Mouse (Mus musculus): ENCODE results near the gene Zfp354a. TPM values are rescaled to one million over a fixed set of nuclear protein-coding genes. Genes with fewer than 3 reads are reported as not detected.
"Not testable (repeated sequence)": the region's sequence is repeated elsewhere in the genome, so short reads cannot be mapped to it uniquely, and the experiment has no call there.

Gene Zfp354a
- 10 to 100 TPM; 11.1 to 11.2 TPM for total RNA-seq (2021)

GRCm38 (mm10) chr11:51059151-51059571 is at the start of gene Zfp354a:
TSS of gene Zfp354a (plus strand) at chr11:51059257.
- intact Hi-C loops (cut with DNase I): no loop called here
- DNase-seq: peak; percentile 80

DNA sequence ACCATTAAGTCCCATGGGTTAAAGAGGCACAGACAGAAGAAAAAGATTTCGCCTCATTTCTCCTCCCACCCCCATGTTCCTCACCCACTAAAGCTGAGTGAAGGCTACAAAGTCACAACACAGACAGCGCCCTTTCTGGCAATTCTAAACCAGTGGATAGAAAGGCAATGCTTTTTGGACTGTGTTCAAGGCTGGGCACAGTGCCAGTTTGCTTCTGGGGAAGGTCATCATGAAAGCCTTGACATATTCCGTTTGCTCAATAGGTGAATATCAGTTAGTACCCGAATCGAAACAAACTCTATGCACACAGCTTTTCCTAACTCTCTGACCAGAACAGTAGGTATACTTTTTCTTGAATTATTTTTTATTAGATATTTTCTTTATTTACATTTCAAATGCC is 47.2 kb upstream of the Zfp354a start:
- DNase-seq: peak; percentile 75
- intact Hi-C loops (cut with DNase I): no loop called here

GRCm38 (mm10) chr11:51013936-51014335 is 45.1 kb upstream of the Zfp354a start, which contains the start of gene Olfr54:
TSS of gene Olfr54 (plus strand) at chr11:51014236.
- DNase-seq: no peak
- intact Hi-C loops (cut with DNase I): no loop called here

- intact Hi-C loops (cut with DNase I): no loop called here
- no peak for DNase-seq
Measured at GRCm38 (mm10) chr11:51016341-51016740, 42.7 kb upstream of the Zfp354a start.

- intact Hi-C loops (cut with DNase I); DNase-seq: not testable (repeated sequence)
Measured at GRCm38 (mm10) chr11:51026811-51027210, 32.2 kb upstream of the Zfp354a start.

GRCm38 (mm10) chr11:51029381-51029780 is 29.7 kb upstream of the Zfp354a start:
- intact Hi-C loops (cut with DNase I); DNase-seq: not testable (repeated sequence)

GRCm38 (mm10) chr11:51030225-51030624 is 28.8 kb upstream of the Zfp354a start:
- intact Hi-C loops (cut with DNase I): loop anchor here (5.0 kb wide), 1 partner anchor 88 kb away; the partner anchor contains the start of gene 4933414I15Rik

DNA sequence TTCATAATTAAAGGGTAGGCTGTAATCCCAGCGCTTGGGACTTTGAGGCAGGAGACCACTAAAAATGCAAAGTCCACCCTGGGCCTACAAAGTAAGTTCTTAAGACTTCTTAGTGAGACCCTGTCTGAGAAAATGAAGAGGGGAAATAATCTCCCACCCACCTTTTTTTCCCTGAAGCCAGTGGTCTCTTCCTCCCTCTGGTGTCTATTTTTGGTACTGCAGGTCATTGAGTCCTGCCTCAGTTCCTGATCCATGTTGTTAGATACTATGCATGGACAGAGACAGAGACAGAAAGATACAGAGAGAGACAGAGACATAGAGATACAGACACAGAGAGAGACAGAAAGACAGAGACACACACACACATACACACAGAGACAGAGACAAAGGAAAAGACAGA is 26.2 kb upstream of the Zfp354a start:
- DNase-seq: peak; percentile 5
- intact Hi-C loops (cut with DNase I): loop anchor here (5.0 kb wide), 1 partner anchor 91 kb away; the partner anchor contains the start of gene 4933414I15Rik

More at GRCm38 (mm10) chr11:51030225-51030624, 28.8 kb upstream of the Zfp354a start:
- no peak for DNase-seq

DNA sequence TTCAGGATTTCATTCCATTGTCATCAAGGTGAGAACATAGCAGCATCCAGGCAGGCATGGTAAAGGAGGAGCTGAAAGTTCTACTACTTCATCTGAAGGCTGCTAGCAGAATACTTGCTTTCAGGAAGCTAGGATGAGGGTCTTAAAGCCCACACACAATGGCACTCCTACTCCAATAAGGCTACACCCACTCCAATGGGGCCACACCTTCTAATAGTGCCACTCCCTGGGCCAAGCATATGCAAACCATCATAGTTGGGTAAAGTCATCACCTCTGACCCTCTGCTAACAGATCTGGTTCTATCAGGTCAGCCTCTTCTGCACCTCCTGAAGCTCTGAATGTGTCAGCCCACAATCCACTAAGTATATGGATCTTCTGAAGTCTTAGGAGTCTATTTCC is 24.9 kb upstream of the Zfp354a start:
- intact Hi-C loops (cut with DNase I): loop anchor here (5.0 kb wide), 1 partner anchor 92 kb away; the partner anchor contains the start of gene 4933414I15Rik

DNA sequence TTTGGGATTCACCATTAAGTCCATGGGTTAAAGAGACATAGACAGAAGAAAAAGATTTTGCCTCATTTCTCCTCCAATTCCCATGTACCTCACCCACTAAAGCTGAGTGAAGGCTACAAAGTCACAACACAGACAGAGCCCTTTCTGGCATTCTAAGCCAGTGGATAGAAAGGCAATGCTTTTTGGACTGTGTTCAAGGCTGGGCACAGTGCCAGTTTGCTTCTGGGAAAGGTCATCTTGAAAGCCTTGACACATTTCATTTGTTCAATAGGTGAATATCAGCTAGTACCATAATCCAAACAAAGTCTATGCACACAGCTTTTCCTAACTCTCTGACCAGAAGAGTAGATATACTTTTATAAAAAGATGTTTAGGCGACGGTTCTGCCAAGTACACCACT is 23.1 kb upstream of the Zfp354a start:
- DNase-seq: peak; percentile 57
- intact Hi-C loops (cut with DNase I): no loop called here

More for the DNA sequence above, 24.9 kb upstream of the Zfp354a start:
- not testable (repeated sequence) for DNase-seq

DNA sequence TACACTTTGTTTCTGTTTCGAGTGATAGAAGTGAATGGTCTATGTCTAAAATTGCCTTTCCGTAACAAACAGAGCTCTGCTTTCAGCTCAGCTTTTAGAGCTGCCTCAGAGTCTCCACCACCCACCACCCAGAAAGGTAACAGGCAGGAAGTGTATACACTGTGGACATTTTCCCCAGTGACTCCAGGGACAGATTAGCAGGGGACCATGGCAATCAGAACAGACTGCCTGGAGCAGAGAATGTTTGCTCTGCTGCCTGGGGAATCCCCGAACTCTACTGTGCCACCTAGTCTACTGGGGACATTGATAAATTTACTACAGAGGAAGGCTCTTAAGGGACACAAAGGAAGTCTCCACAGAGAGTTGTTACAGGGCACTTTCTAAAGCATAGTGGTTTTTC is 14.3 kb upstream of the Zfp354a start:
- intact Hi-C loops (cut with DNase I); DNase-seq: not testable (repeated sequence)

DNA sequence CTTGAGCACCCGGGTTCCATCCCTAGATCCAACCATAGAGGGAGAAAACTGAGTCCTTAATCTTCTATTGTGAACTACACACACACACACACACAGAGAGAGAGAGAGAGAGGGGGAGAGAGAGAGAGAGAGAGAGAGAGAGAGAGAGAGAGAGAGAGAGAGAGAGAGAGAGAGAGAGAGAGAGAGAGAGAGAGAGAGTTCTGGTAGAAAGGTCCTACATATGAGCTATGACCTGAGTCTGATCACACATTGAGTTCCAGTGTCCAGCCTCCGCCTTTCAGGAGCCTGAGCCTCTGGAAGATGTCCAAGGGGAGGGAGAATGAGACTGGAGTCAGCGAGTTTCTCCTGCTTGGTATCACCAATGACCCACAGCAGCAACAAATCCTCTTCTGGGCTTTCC is 11.2 kb upstream of the Zfp354a start, which contains the start of gene Olfr1375:
Gene Olfr1375 (plus strand): TSS at position 301 of the 400 bp plus-strand sequence.
- intact Hi-C loops (cut with DNase I); DNase-seq: not testable (repeated sequence)

DNA sequence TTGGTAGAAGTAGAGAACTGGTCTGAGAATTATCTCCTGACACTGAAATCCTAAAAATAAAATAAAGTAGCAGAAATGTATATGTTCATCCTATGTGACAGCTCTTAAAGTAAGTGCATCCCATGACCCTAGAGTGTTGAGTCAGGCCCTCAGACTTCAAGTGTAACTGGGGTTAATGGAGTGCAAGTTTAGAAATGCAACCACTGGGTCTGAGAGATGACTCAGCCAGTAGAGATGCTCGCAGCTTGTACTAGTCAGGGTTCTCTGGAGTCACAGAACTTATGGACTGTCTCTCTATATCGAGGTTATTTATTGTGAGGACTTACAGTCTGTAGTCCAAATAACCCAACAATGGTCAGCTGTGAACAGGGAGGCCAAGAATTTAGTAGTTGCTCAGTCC is 7.4 kb upstream of the Zfp354a start:
- intact Hi-C loops (cut with DNase I): loop anchor here (5.0 kb wide), 1 partner anchor 109 kb away; the partner anchor contains the start of gene 4933414I15Rik

GRCm38 (mm10) chr11:51053230-51053629 is 5.8 kb upstream of the Zfp354a start:
- intact Hi-C loops (cut with DNase I): loop anchor here (5.0 kb wide), 1 partner anchor 111 kb away; the partner anchor contains the start of gene 4933414I15Rik
- DNase-seq: no peak

More for the DNA sequence above, 7.4 kb upstream of the Zfp354a start:
- DNase-seq: no peak

GRCm38 (mm10) chr11:51059640-51060039 is 583 bp downstream of the Zfp354a start:
- intact Hi-C loops (cut with DNase I): loop anchor here (10.0 kb wide), 1 partner anchor 195 kb away; no protein-coding TSS in a partner anchor
- DNase-seq: no peak

GRCm38 (mm10) chr11:51060981-51061380 is 1.9 kb downstream of the Zfp354a start:
- intact Hi-C loops (cut with DNase I): loop anchor here (10.0 kb wide), 1 partner anchor 194 kb away; no protein-coding TSS in a partner anchor
- no peak for DNase-seq

DNA sequence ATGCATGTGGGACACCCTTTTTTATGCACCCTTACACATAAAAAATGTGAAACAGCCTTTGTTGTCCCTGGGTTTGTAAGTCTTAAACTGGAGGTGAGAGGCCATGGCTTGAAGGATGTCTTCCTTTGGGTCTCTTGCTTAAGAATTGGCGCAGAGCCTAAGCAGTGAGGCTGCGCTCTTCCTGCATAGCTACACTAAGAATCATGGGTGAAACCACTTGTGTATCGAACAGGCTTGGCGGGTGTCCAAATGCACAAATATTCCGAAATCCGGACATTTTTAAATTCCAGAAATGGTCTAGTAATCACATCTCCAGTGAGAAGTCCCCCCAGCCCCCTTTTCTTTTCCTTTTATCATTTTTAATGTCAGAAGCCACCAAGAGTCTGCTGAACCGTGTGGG is 4.2 kb downstream of the Zfp354a start:
- no peak for DNase-seq
- intact Hi-C loops (cut with DNase I): loop anchor here (10.0 kb wide), 1 partner anchor 192 kb away; no protein-coding TSS in a partner anchor

- intact Hi-C loops (cut with DNase I): loop anchor here (10.0 kb wide), 1 partner anchor 191 kb away; no protein-coding TSS in a partner anchor
- no peak for DNase-seq
Measured at GRCm38 (mm10) chr11:51063841-51064240, 4.8 kb downstream of the Zfp354a start.

DNA sequence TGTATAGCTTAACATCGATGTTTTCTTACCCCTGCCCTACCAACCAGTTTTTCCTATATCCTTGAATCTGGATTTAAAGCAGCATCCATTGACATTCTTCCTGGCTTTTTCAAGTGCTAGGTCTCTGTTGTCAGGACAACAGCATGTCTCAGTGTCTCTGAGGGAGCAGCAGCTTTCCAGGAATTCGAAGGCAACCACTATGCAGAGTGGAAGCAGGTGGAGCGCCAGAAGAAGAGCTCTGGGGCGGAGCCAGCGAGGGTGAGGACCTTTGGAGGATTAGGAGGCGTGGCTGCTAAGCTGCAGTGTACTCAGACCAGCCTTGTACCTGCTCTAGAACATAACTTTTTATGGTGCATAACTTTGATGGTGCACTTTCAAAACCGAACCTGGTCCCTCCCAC is 25.5 kb downstream of the Zfp354a start:
- intact Hi-C loops (cut with DNase I): no loop called here
- DNase-seq: no peak

- intact Hi-C loops (cut with DNase I): no loop called here
- no peak for DNase-seq
Measured at GRCm38 (mm10) chr11:51085269-51085668, 26.2 kb downstream of the Zfp354a start.

DNA sequence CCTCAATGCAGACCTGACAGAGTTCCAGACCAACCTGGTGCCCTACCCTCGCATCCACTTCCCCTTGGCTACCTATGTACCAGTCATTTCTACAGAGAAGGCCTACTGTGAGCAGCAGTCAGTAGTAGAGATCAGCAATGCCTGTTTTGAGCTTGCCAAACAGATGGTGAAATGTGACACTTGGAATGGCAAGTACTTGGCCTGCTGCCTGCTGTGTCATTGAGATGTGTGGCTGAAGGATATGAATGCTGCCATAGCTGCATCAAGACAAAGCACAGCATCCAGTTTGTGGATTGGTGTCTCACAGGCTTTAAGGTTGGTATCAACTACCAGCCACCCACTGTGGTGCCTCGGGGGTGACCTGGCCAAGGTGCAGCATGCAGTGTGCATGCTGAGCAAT is 48.2 kb downstream of the Zfp354a start:
- peak; percentile 38 for DNase-seq
- intact Hi-C loops (cut with DNase I): no loop called here

- intact Hi-C loops (cut with DNase I): no loop called here
- DNase-seq: no peak
Measured at GRCm38 (mm10) chr11:51110621-51111020, 51.6 kb downstream of the Zfp354a start.
